Mouse (Mus musculus): ENCODE measurements at regions not wholly inside any gene's neighbourhood (a gene's known extent, or its start where the extent isn't known, plus 50 kb on each side); places are given as distances from the start of the nearest gene placed in this dataset.

DNA sequence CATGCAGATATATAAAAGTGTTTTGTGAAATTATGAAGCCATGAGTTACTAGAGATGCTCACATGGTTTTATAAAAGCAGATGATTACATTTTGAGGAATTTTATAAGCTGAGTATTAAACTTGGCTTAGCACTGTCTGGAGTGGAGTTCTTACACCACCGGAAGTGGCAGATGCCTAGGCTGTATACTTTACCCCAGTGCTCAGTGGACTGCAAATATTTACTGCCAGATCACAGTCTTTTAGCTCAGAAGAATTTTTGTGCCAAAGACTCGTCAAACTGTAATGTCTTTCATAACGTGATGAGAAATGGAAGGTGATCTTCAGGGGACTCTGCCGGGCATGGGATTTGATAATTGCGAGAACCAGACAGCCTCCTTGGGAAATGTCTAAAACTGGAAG, 136.1 kb upstream of the 9330182O14Rik start:
- no peak for DNase-seq

DNA sequence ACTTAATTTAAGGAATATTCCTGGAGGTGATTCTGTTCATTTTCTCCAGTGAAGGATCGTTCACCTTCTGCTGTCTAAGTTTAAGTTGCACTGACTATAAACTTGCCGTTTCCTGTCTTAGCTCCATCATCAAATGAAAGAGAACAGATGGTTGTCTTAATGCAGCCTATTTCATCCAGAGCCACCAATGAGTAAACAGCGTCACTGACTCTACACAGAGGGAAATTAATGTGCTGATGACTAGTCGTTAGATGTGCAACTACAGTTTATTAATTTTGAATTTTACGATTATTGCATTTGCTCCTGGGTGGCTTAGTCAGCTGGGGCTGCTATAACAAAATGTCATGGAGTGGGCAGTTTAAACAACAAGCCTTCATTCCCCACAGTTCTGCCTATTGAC, 134.1 kb upstream of the 9330182O14Rik start:
- DNase-seq, result no peak

DNA sequence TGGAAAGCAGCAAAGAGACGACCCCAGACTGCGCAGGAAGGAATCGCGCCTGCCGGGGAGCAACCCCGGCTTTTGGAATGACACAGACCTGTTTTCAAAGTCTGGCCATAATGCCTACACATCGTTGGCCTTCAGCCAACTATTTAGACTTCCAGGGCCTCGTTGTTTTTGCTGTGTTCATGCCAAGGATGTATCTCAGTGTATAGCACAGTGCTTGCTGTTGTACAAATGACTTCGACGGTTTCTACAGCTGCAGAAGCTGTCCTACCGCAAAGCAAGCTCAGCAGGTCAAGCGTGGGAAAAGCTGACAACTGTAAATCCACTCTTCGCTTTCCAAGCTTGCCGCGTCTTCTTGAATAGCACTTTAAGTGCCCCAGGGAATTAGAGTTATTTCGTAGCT, 129.1 kb upstream of the 9330182O14Rik start:
- peak in 1 of 2 experiments; percentile 15 for DNase-seq

DNA sequence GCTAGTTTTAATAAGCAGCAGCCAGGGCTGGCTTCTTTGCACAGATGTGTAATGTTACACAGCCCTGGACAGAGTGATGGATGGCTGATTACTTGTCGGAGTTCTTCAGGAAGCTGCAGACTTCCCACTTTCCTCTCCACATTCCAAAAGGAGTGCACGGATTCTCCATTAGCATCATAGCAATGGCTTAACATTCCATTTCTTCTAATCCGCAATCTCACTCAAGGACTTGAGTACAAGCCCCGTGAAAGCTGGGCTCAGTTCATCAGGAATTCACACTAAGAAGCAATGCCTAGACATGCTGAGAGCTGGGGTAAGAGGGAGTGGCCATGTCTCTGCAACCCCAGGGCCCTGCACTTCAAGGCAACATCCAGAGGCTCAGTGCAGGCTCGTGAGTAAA, 126.3 kb upstream of the 9330182O14Rik start:
- no peak for DNase-seq

DNA sequence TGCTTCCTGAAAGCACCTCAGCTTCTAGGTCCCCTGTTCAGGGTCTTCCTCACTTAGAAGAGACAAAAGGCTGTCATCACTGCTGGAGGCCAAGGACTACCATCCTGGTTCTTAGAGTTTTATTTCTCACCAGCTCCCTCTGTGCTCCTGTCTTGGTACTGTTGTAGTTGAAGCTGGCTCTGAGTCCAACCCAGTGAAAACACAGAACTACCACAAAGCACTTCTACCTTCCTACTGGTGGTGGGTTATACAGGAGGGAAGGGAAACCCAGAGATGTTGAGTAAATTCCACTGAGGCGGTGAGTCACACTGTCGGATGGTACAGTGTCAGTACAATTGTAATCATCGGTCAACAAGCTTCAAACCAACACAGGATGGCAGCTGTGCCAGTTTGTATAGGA, 120.3 kb upstream of the 9330182O14Rik start:
- DNase-seq, result no peak

DNA sequence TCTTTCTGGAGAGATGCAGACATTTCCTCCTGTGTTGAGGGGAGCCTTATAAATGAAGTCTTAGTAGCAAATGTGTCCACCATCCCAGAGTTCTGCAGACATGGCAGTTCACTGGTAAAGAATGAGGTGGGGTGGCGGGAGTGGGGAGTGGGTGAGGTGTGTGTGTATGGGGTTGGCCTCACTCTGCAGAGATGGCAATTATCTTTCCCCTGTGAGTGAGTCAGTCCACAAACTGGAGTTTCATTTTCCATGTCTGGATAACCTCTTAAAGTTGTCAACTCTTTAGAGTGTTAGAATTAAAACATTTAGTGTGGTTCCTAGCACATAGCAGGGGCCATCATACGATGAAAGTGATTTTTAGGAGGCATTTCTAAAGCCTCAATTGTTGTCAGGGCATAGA, 117.1 kb upstream of the 9330182O14Rik start:
- no peak for DNase-seq

DNA sequence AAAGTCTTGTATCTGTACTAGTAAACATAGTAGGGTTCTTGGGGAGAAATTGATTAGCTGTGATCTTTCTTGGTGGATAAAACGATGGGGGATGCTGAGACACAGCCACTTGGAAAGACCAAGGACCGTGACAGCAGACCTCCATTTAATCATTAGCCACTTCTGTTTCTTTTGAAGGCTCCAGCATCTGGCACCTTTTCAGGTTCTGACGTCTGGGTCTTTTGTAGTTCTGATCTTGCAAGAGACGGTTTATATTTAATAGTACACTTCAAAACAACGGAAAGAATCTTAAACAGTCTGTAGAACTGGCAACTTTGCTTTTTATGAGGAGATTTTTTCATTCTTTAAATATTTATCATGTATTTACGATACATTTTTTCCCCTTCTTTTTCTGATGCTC, 116.6 kb upstream of the 9330182O14Rik start:
- DNase-seq, result no peak

DNA sequence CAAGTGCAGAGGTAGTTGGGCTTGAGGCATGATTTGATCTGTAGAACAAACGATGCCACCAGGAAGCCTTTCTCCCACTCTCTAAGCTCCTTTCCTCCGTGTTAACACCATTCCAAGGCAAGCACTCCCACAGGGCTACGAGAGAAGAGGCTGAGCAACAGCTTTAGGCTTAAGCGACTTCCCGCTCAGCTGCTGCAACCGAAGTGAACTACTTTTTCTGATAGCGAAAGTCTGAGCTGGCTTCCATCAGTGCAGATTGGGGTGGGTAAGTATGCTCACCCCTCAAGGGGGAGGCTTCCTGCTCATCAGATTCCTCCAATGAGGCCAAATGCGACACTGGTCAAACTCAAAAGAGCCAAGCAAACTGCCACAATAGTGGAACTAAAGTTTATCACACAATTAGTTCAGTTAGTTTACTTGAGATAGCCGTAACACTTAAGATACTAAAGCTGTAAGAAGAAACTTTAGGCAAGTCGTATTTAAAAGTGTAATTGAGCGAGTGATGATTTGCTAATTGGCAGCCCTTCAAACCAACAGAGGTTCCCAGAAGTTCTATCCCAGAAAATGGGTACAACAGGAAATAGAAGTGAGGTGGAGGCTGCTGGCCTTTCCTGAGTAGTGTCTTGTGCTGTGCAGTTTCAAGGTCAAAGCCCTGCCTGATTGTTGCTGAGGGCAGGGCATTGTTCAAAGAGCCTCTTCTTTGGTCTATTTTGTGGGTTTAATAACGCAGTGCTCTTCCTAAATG, 115.9 kb upstream of the 9330182O14Rik start:
- peak; percentile 8 to 16 for DNase-seq

DNA sequence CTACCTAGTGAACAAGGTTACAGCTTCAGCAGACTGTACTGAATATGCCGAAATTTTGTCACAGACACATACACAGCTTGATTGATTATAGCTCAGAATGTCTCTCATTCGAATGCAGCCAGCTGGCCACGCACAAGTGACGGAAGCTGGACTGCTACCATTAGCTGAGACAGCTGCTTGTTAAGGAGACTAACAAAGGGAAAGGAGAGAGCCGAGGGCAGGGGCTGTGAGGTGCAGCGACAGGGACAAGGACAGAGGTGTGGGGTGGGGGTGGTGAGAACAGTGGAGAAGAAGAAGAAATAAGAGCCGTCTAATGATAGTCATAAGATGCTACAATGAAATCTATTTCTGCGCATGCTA, 115.4 kb upstream of the 9330182O14Rik start:
- DNase-seq, result peak; percentile 7 to 14

DNA sequence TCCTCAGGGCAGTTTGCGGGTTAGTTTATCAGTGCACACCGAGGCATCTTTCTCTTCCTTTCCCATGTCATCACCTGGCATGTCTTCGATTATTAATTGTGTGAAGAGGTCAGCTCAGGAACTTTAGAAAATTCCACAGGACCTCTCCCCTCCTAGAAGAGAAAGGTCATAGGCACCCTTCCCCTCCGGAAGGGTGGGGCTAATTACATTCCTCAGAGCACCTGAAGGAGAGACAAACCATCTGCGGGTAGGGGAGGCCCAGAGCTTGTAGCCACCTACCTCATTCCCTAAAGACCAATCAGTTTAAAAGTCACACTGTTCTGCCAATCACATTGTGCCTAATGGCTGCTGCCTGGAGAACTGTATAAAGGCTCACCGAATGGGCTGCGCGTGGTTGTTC, 114.9 kb upstream of the 9330182O14Rik start:
- no peak for DNase-seq

DNA sequence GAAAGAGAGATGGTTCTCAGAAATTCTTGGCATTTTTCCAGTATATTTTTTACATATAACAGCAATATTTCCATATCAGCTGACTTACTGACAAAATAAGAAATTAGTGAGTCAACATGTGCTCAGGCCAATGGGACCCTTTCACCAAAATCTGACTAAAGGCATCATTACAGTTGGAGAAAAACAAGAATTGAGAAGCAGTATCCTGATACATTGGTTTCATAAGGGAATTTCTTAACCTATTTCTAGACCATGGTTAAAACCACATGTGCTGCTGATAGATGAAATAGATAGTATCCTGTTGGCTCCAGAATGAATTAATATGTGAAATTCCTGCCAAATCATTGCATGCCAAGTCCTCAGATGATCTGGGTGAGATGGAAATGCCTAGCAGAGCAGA, 114.1 kb upstream of the 9330182O14Rik start:
- no peak for DNase-seq

DNA sequence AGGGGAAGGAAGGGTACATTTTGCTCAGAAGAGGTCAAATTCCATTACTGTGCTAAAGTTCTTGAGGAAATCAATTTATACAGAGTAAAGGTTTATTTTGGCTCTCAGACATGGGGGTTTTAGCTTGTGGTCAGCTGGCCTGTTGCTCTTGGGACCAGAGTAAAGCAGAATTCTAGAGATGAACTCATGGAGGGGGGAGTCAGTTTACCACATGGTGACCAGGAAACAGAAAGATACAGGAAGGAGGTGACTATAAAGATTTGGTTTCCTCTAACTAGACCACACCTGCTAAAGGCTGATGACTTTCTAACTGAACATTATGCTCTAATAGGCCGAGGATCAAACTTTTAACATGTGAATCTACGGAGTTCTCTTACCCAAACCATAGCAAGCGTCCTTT, 113.5 kb upstream of the 9330182O14Rik start:
- no peak for DNase-seq

DNA sequence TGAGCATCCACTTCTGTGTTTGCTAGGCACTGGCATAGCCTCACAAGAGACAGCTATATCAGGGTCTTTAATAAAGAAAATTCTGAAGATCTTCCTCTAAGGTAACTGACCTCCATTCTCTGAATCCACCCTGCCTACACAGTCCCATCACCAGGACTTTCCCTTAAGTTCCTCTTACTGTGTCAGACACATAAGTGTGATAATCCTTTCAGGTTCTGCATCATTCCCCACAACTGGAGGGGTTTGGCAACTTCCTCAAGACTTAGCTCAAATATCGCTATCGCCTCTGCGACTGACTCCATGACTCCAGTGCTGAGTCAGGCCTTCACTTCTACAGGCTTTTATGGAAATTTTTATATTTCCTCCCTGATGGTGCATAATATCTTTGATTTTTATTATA, 111.0 kb upstream of the 9330182O14Rik start:
- DNase-seq, result no peak

DNA sequence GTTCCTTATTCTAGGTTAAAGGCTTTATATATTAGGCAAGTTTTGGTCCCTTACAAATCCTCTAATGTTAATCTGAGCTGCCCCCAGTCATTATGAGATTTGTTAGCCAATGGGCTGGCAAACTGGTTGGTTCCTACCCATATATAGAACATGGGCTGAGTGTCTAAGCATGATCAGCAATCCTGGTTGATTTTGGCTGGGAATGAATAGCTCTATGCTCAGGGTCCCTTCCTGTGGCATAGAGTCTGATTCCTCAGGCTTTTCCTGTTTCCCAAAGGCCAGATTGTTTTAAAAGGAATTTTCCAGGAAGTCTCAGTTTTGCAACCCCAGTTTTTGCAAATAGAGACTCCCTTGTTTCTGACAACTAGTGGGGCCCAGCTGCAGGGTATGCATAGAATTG, 102.1 kb upstream of the 9330182O14Rik start:
- DNase-seq, result no peak

DNA sequence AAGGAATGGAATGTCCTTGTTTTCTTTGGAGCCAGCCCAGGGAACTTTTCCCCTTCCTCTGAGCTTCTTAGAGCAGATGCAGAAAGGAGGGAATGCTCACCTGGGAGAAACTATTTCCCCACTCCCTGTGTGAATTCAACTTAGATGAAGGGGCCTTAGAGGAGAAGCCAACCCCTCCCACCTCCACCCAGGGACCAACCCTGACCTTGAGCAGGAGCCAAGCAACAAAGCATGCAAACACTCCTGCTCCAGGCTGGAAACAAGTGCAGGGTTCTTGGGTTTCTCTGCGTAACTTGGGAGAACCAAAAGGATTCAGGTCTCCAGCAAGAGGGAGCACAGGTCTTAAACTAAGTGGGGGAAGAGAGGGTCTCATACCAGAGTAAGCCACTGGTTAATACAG, 98.0 kb upstream of the 9330182O14Rik start:
- no peak for DNase-seq

DNA sequence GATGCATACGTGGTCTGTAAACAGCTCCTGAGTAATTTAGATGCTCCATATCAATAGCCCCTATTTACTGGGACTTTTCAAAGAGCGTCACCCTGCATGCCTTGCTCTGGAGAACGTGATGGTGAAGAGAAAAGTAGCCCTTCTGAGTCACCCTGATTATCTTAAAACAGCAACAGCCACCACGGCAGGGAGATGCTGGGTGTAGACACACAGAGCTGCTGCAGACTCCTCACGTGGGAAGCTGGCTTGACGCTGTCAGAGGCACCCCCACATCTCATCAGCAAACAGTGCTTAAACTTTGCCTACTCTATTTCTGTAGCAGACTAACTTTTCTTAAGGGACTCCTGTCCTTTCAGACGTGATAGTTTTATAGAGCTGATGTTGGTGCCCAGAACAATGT, 96.9 kb upstream of the 9330182O14Rik start:
- no peak for DNase-seq

DNA sequence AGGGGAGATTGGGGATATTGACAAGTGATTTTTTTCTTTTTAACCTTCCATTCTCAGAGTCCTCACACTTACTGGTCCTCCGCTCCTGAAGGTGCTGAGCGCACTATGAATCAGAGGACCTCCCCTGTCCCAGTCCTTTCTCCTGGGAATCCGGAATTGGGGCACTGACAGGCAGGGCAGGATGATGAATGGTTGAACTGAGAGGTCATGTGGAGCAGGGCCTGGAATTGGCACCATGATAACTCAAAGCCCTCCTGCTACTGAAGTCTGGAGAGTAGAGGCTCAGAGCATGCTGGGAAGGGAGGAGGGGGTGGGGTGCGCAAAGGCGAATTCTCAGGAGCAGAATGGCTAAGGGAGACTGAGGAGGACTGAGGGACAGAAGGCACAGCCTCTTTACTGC, 87.9 kb upstream of the 9330182O14Rik start:
- DNase-seq, result no peak

DNA sequence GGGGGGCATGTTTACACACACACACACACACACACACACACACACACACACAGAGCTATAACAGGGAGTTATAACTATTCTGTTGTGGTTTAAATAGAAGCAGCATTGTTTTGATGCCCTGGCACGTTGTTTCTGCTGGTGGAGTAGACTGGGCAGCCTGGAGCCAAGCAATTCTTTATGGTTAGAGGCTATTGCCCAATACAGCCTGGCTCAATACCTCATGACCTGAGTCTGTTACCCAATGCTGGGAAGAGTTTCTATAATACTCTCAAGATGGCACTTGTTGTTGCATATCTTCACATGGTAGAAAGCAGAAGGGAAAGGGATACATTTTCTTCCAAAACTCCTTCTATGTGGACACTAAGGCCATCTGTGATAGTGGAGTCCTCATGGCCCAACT, 87.1 kb upstream of the 9330182O14Rik start:
- DNase-seq, result no peak

DNA sequence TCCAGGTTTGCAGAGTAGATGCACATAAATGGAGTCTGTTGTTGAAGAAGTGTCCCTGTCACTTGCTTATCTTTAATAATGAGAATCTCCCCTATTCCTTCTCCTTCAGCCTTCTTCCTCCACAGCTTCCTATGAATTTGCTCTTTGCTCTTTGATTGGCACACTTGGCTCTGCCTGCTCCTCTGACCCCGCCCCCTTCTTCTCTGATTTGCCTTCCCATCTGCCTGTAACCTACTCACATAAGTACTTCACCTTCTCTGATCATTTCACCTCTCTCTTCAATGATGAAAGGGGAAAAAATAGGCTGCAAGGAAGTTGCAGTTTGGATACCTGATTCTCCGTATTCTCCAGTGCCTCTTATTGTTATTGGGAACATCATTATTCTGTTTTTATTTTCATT, 66.1 kb upstream of the 9330182O14Rik start:
- DNase-seq, result peak; percentile 5 to 10

DNA sequence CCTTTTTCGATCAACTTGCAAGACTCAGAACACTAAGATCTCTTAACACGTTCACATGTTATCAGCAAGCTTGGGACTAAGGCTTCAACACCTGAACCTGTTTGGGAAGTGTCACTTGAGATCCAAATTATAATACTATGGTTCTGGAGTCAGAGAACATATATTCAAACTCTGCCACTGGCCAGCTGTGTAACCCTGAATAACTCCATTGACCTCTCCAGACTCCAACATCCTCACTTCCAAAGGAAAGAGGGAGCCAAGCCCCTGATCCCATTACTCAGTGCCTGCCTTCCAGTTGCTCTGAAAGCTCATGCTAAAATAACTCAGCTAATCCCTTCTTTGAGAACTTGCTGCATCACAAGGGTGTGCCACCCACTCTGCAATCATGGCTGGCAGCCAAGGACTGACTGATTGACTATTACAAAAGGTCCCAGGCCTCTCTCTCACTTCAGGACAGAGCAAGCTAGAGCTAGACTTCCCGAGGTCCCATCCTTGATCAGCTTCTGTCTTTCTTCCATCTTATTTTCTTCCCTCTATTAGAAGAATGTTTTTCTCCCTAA, 58.8 kb upstream of the 9330182O14Rik start:
- peak; percentile 20 to 36 for DNase-seq

DNA sequence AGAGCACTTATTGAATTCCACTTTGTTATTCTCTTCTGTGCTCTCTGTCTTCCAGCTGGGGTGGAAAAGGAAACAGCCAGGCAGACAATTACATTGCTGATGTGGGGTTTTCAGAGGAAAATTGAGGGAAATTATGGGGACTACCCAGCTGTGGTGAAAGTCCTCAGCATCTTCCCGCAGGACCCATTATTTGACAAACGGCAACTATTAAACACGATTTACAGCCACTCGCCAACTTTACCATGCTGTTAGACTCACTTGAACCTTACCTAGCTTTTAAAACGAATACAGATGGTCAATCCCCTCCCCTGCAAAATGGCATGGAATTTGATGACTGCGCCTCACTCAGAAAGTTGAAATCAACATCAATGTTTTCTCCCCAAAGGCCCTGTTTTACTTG, 54.3 kb upstream of the 9330182O14Rik start:
- DNase-seq, result no peak

Measured in kidney, postnatal 4 days (tissue).